Mouse (Mus musculus) MEL (cell line): ENCODE measurements around the gene Cfap77.

Experiments used
- MEF2A ChIP-seq: IDR thresholded peaks from 2 replicates; pipeline ENCODE4 v1.6.1; 2014; ENCODE audit warnings: low read depth, mild to moderate bottlenecking, inconsistent platforms, low read length, improper control_type of control experiment; ENCODE audit not compliant: poor library complexity, insufficient replicate concordance, severe bottlenecking; ENCODE audit errors: extremely low read depth
- MYC ChIP-seq: IDR thresholded peaks from 2 replicates; pipeline ENCODE4 v1.6.1; 2011; ENCODE audit warnings: low read depth, mild to moderate bottlenecking, low read length, improper control_type of control experiment, moderate library complexity
- POLR2A ChIP-seq, 2 experiments: IDR thresholded peaks; 2 replicates each; pipeline ENCODE4 v1.6.1; 2011 to 2012; ENCODE audit warnings: low read length in 2 of 2, mild to moderate bottlenecking in 2 of 2, control low read depth in 1 of 2, improper control_type of control experiment in 1 of 2, low read depth in 1 of 2, moderate library complexity in 1 of 2; ENCODE audit not compliant: control insufficient read depth in 1 of 2, insufficient read depth in 1 of 2, poor library complexity in 1 of 2
- RAD21 ChIP-seq: IDR thresholded peaks from 2 replicates; pipeline ENCODE4 v1.6.1; 2011; ENCODE audit warnings: mild to moderate bottlenecking, low read depth, low read length, improper control_type of control experiment
- USF1 ChIP-seq: IDR thresholded peaks from 2 replicates; pipeline ENCODE4 v1.6.1; 2014; ENCODE audit warnings: low read depth, mild to moderate bottlenecking, inconsistent platforms, low read length, improper control_type of control experiment, moderate library complexity
- ZMIZ1 ChIP-seq: IDR thresholded peaks from 2 replicates; pipeline ENCODE4 v1.6.1; 2012; ENCODE audit warnings: low read depth, mild to moderate bottlenecking, inconsistent platforms, low read length, improper control_type of control experiment, moderate library complexity

GRCm38 (mm10) chr2:28881275-28881674, 173.6 kb downstream of the Cfap77 start:
- TF ChIP-seq RAD21 = no peak
- TF ChIP-seq POLR2A (IDR thresholded peaks at IDR 0.05; ENCODE audit: control insufficient read depth in 1 of 2, insufficient read depth in 1 of 2, low read depth in 1 of 2, low read length in 2 of 2, poor library complexity in 1 of 2) = no peak
- TF ChIP-seq USF1 = no peak
- TF ChIP-seq MYC = no peak
- TF ChIP-seq MEF2A = no peak
- no peak for TF ChIP-seq ZMIZ1
